Mouse (Mus musculus): ENCODE measurements around the gene Sstr2.

GRCm38 (mm10) chr11:113658763-113659162, 39.6 kb downstream of the Sstr2 start:
- TF ChIP-seq CTCF (IDR thresholded peaks at IDR 0.05; ENCODE audit: extremely low read depth, insufficient read depth, insufficient read length, insufficient replicate concordance) (no peak), POLR2A (IDR thresholded peaks at IDR 0.05; ENCODE audit: low read depth, low read length) (no peak)
